Mouse (Mus musculus): ENCODE results near the gene Cdcp1. TPM values are rescaled to one million over a fixed set of nuclear protein-coding genes. Genes with fewer than 3 reads are reported as not detected.

Cdcp1 gene
- polyA plus RNA-seq (2015; fragmentation: Nextera tagmentation; extraction: Ambion mirVana) = 0.90 and 1.2 TPM in 2 replicates

GRCm38 (mm10) chr9:123215621-123216440, at the start of gene Cdcp1:
Gene Cdcp1 (minus strand): TSS chr9:123216038.
- Histone ChIP-seq H3K4me1 (ENCODE audit: insufficient read depth) (peaks cover 5% of the 10 kb centered on the region), H3K36me3 (replicated peaks; ENCODE audit: insufficient read depth, low read length) (no peaks in the 10 kb centered on the region), H3K27me3 (ENCODE audit: insufficient read depth, low read length) (no peaks in the 10 kb centered on the region), H3K4me2 (ENCODE audit: low read depth, low read length) (peak within 1 kb of the TSS; percentile 61), H3K9me3 (ENCODE audit: low read length) (no peaks in the 10 kb centered on the region), H3K27ac (ENCODE audit: low read depth) (no peak within 1 kb of the TSS), H3K9ac (replicated peaks) (peak within 1 kb of the TSS; percentile 38), H3K4me3 (ENCODE audit: low read depth, low read length) (peak within 1 kb of the TSS; percentile 32)
- DNase-seq (peak; percentile 28), ATAC-seq (peak; percentile 66)
- TF ChIP-seq EP300 (IDR thresholded peaks at IDR 0.05; ENCODE audit: low read depth) (no peak), CTCF (IDR thresholded peaks at IDR 0.05; ENCODE audit: low read depth) (no peak)
- 18% methylated on average over 39 of the region's 45 CpGs for WGBS (ENCODE audit: insufficient replicate concordance)

- Histone ChIP-seq H3K4me2 (ENCODE audit: low read depth, low read length) (peak within 1 kb of the TSS; percentile 98), H3K9ac (replicated peaks) (peak within 1 kb of the TSS; percentile 59), H3K4me1 (ENCODE audit: insufficient read depth) (peaks cover 16% of the 10 kb centered on the region), H3K4me3 (ENCODE audit: low read depth, low read length) (peak within 1 kb of the TSS; percentile 65), H3K27me3 (ENCODE audit: insufficient read depth, low read length) (peaks cover 44% of the 10 kb centered on the region), H3K36me3 (replicated peaks; ENCODE audit: insufficient read depth, low read length) (no peaks in the 10 kb centered on the region), H3K9me3 (ENCODE audit: low read length) (no peaks in the 10 kb centered on the region), H3K27ac (ENCODE audit: low read depth) (no peak within 1 kb of the TSS)
- WGBS (ENCODE audit: insufficient replicate concordance) = 4% methylated on average over 40 of the region's 40 CpGs
- DNase-seq (peak; percentile 85), ATAC-seq (peak; percentile 80)
- TF ChIP-seq CTCF (IDR thresholded peaks at IDR 0.05; ENCODE audit: low read depth) (no peak), EP300 (IDR thresholded peaks at IDR 0.05; ENCODE audit: low read depth) (no peak)
Measured at GRCm38 (mm10) chr9:123260611-123261021, 44.8 kb upstream of the Cdcp1 start, which contains the start of gene Tmem158. Gene Tmem158 (minus strand): TSS chr9:123260764.

- Histone ChIP-seq H3K4me3 (ENCODE audit: low read depth, low read length) (peak overlapping the region; percentile 65), H3K27ac (ENCODE audit: low read depth) (no peak overlapping the region), H3K27me3 (ENCODE audit: insufficient read depth, low read length) (peaks cover 43% of the 10 kb centered on the region), H3K4me1 (ENCODE audit: insufficient read depth) (peaks cover 16% of the 10 kb centered on the region), H3K36me3 (replicated peaks; ENCODE audit: insufficient read depth, low read length) (no peaks in the 10 kb centered on the region), H3K9ac (replicated peaks) (peak overlapping the region; percentile 59), H3K9me3 (ENCODE audit: low read length) (no peaks in the 10 kb centered on the region), H3K4me2 (ENCODE audit: low read depth, low read length) (peak overlapping the region; percentile 98)
- under 1% methylated on average over 73 of the region's 92 CpGs for WGBS (ENCODE audit: insufficient replicate concordance)
- TF ChIP-seq EP300 (IDR thresholded peaks at IDR 0.05; ENCODE audit: low read depth) = no peak
- no peak for TF ChIP-seq CTCF (IDR thresholded peaks at IDR 0.05; ENCODE audit: low read depth)
- DNase-seq = no peak
- peak; percentile 84 for ATAC-seq
Measured at GRCm38 (mm10) chr9:123259896-123260610, 44.2 kb upstream of the Cdcp1 start.

- peak; percentile 44 for ATAC-seq
- peak; percentile 81 for DNase-seq
Measured at GRCm38 (mm10) chr9:123259461-123259895, 43.6 kb upstream of the Cdcp1 start.

GRCm38 (mm10) chr9:123258796-123259195, 43.0 kb upstream of the Cdcp1 start:
- Histone ChIP-seq H3K36me3 (replicated peaks; ENCODE audit: insufficient read depth, low read length) (no peaks in the 10 kb centered on the region), H3K4me3 (ENCODE audit: low read depth, low read length) (no peak overlapping the region), H3K27me3 (ENCODE audit: insufficient read depth, low read length) (peaks cover 36% of the 10 kb centered on the region), H3K4me2 (ENCODE audit: low read depth, low read length) (no peak overlapping the region), H3K9me3 (ENCODE audit: low read length) (no peaks in the 10 kb centered on the region), H3K27ac (ENCODE audit: low read depth) (no peak overlapping the region), H3K4me1 (ENCODE audit: insufficient read depth) (peaks cover 16% of the 10 kb centered on the region), H3K9ac (replicated peaks) (no peak overlapping the region)
- DNase-seq = no peak
- no peak for ATAC-seq
- TF ChIP-seq EP300 (IDR thresholded peaks at IDR 0.05; ENCODE audit: low read depth) (no peak), CTCF (IDR thresholded peaks at IDR 0.05; ENCODE audit: low read depth) (no peak)
- WGBS (ENCODE audit: insufficient replicate concordance) = 46% methylated on average over 10 of the region's 10 CpGs

More at GRCm38 (mm10) chr9:123259461-123259895, 43.6 kb upstream of the Cdcp1 start:
- Histone ChIP-seq H3K9me3 (ENCODE audit: low read length) (no peaks in the 10 kb centered on the region), H3K9ac (replicated peaks) (peak overlapping the region; percentile 59), H3K4me2 (ENCODE audit: low read depth, low read length) (peak overlapping the region; percentile 98), H3K27me3 (ENCODE audit: insufficient read depth, low read length) (peaks cover 37% of the 10 kb centered on the region), H3K27ac (ENCODE audit: low read depth) (no peak overlapping the region), H3K4me1 (ENCODE audit: insufficient read depth) (peaks cover 16% of the 10 kb centered on the region), H3K36me3 (replicated peaks; ENCODE audit: insufficient read depth, low read length) (no peaks in the 10 kb centered on the region), H3K4me3 (ENCODE audit: low read depth, low read length) (peak overlapping the region; percentile 65)
- peak; percentile 84 for TF ChIP-seq CTCF (IDR thresholded peaks at IDR 0.05; ENCODE audit: low read depth)
- no peak for TF ChIP-seq EP300 (IDR thresholded peaks at IDR 0.05; ENCODE audit: low read depth)
- WGBS (ENCODE audit: insufficient replicate concordance) = 2% methylated on average over 45 of the region's 45 CpGs

- Histone ChIP-seq H3K9ac (replicated peaks) (no peak overlapping the region), H3K9me3 (ENCODE audit: low read length) (no peaks in the 10 kb centered on the region), H3K27me3 (ENCODE audit: insufficient read depth, low read length) (peaks cover 24% of the 10 kb centered on the region), H3K4me2 (ENCODE audit: low read depth, low read length) (no peak overlapping the region), H3K4me3 (ENCODE audit: low read depth, low read length) (no peak overlapping the region), H3K36me3 (replicated peaks; ENCODE audit: insufficient read depth, low read length) (no peaks in the 10 kb centered on the region), H3K27ac (ENCODE audit: low read depth) (no peak overlapping the region), H3K4me1 (ENCODE audit: insufficient read depth) (peaks cover 13% of the 10 kb centered on the region)
- ATAC-seq (no peak), DNase-seq (no peak)
- TF ChIP-seq EP300 (IDR thresholded peaks at IDR 0.05; ENCODE audit: low read depth) = no peak
- WGBS (ENCODE audit: insufficient replicate concordance) = 74% methylated on average over 3 of the region's 3 CpGs
Measured at GRCm38 (mm10) chr9:123255736-123256135, 39.9 kb upstream of the Cdcp1 start.
